Mouse (Mus musculus) neutrophil, adult 5-6 weeks (primary cell): ENCODE data around the gene Nr3c2. TPM values are rescaled to one million over a fixed set of nuclear protein-coding genes. Genes with fewer than 3 reads are reported as not detected.

ENCODE experiments used
- ATAC-seq: fragments of 151-379, 151-347 bp; 2 replicates; pipeline ENCODE4 v1.8.0; 2017; ENCODE audit warnings: mild to moderate bottlenecking, moderate TSS enrichment; ENCODE audit not compliant: insufficient number of reproducible peaks, poor library complexity, low FRiP score, severe bottlenecking; ENCODE audit errors: extremely low read depth
- total RNA-seq: library from RNA; stranded (forward); fragments of 200-1000 nt; gene quantifications from 2 replicates; pipeline ENCODE4 v1.2.3, GENCODE M21; 2017

Nr3c2 gene
- total RNA-seq, 1 experiment from 2014 or later: 3.4 TPM

DNA sequence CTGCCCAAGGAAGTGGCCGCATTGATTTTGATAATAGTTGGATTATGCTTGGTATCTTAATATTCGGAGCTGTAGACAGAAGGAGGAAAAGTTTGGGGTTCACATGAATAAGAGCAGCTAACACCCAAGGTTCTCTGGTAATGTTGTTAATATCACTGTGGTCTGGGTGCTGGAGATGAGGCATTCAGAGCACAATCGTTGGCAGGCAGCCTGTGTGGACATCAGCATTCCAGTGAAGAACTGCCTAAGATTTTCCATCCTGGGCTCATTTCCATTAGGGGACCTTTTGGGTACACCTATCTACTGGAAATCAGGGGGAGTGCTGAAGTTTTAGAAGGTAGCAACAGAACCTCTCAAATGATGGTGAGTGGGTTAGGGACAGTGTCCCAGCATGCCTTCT, 65.8 kb downstream of the Nr3c2 start:
- ATAC-seq: no peak

GRCm38 (mm10) chr8:76971187-76971586, 71.9 kb downstream of the Nr3c2 start:
- ATAC-seq: no peak

- no peak for ATAC-seq
These were observed 72.6 kb downstream of the Nr3c2 start for GRCm38 (mm10) chr8:76971761-76972404.

DNA sequence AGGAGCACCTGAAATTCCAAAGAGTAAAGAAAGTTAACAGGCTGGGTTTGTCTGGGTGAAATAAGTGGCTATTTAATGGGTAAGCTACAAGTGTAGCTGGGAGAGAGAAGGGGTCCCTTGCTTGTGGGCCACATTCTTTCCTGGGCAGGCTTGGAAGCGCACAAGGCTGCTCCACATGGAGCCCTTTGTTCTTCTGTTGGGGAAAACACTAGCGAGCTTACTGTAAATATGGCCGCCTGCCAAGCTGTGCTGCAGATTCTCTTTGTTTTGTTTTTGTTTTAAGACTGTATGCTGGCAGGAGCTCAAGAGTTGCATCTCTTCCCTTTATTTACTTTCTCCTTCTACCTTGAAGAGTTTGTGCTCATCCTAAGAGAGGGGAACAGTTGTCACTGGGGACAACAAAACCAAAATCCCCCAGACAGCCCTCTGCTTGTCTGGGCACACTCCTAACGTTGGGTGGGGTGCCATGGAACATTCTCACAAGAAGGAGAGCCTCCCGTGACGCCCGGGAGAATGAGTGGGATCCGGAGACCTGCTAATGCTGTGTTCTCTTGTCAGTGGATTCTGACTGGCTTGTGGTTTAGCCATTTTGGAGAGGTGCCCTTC, 73.8 kb downstream of the Nr3c2 start:
- ATAC-seq: no peak

GRCm38 (mm10) chr8:76977907-76978306, 78.7 kb downstream of the Nr3c2 start:
- no peak for ATAC-seq

GRCm38 (mm10) chr8:76984082-76984481, 84.8 kb downstream of the Nr3c2 start:
- ATAC-seq: no peak

DNA sequence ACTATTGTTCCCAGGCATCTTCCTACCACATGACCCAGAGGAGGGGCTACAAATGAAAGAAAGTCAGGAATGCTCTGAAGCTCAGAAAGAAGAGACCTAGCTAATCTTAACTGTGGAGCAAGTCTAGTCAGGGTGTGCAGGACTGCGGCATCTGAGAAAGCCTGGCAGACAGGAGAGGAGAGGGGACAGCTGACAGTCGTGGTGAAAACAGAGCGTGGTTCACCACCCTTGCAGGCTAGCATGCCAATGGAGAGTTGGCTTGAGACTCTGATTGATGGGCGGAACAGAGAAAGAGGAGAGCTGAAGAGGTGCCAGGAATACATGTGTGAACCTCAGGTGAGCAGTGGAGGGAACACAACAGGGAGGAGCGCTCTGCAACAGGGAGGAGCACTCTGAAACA, 85.6 kb downstream of the Nr3c2 start:
- ATAC-seq: no peak

DNA sequence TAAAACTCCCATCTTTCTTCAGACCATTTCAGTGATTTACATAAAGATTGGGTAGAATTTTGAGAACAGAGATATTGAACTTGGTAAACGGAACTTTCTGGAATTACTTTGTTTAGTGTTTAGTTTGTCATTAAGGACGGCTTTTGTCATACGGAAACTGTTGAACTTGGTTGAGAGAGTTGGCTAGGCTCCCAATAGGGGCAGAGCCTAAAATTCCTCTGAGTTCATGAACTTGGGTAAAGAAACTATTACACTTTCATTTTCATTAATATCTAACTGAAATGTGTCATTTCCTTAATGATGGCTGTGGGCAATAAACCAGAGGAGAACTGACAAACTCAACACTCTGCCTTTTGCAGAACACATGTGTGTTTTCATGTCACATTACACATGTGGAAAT, 88.6 kb downstream of the Nr3c2 start:
- no peak for ATAC-seq

GRCm38 (mm10) chr8:76998276-76998675, 99.0 kb downstream of the Nr3c2 start:
- ATAC-seq: no peak

DNA sequence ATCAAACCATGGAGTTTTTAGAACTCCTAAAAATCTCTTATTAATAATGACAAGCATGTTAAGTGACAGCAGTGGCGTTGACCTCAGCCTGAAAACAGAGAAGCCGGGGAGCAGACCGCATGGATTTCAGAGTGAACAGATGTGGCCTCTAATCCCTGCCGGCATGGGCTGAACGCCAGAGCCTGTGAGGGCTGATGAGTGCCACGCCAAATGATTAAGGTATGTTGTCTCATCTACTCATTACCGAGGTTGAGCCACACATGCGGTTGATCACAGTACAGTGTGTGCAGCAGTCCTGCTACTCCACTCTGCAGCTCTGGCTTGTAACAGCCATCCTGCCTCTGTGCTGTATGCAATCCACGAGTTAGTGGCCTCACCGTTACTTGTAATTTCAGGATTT, 110.2 kb downstream of the Nr3c2 start:
- no peak for ATAC-seq

GRCm38 (mm10) chr8:77011985-77012384, 112.7 kb downstream of the Nr3c2 start:
- ATAC-seq: no peak

DNA sequence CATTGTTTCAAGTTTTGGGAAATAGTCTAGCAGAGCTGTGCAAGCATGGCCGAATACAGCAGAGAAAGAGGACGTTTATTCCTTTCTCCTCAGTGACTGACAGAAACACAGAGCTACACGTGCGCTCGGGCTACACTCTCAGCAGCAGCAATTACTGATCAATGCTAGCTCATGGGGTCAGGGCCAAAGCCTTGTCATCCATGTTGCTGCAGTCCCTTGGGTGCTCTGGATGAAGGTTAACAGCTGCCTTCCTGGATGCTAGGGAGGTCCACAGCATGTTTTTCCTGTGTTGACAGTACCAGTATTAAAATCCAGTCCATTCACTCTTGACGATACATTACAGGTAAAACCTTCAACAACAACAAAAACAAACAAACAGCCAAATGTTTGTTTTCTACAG, 113.4 kb downstream of the Nr3c2 start:
- ATAC-seq: no peak

DNA sequence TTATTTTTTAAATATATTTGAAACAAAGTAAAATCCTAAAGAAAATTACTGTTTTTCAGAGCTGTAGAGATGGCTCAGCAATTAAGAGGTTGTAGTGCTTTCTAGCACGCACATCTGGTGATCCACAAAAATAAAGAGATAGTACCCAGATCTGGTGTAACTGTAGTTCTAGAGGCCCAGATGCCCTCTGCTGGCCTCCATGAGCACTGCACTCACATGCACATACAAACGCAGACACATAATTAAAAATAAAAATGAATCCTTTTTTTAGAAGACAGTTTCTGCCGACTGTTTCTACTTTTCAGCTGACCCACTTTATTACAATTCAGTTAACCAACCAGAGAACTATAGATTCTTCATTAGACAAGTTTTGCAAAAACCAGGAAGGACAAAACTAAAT, 117.5 kb downstream of the Nr3c2 start:
- no peak for ATAC-seq

DNA sequence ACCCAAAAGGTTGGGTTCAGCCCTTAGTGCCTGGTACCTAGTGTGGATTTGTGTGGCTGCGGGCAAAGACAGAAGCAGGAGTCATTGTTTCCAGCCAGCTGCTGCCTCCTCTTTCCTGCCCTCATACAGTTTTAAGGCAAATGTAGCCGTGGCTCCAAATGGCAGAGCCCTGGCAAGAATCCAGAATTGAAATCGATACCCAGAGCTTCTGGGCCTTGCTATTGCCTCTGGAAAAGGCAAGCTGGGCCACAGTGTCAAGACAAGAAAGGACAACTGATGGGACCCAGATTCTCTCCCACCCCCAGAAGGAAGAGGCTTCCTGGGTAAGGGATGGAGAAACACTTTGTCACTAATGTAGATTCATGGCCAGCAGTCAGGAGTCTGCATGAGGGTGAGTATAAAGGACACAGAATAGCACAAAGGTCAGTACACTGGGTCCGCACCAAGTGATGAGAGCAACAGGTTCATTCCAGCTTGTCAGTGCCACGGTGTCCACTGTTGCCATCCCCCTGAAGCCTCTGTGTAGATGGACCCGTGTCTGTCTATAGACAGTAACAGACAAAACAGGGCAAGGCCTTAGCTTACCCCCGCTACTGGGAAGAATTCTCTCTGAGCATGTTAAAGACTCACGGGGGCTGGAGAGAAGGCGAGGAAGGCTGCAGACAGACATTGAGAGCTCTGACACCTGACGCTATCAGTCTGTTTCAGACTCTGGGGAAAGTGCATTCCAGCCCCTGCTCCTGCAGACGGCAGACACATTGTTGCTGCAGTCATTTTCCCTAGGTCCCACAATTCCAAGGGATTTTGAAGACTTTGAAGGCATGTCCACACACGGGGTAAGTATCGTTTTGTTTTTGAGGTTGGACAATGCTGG, 124.8 kb downstream of the Nr3c2 start:
- no peak for ATAC-seq

GRCm38 (mm10) chr8:77031213-77031612, 132.0 kb downstream of the Nr3c2 start:
- no peak for ATAC-seq

- ATAC-seq: no peak
These were observed 134.6 kb downstream of the Nr3c2 start for GRCm38 (mm10) chr8:77033706-77034464.

DNA sequence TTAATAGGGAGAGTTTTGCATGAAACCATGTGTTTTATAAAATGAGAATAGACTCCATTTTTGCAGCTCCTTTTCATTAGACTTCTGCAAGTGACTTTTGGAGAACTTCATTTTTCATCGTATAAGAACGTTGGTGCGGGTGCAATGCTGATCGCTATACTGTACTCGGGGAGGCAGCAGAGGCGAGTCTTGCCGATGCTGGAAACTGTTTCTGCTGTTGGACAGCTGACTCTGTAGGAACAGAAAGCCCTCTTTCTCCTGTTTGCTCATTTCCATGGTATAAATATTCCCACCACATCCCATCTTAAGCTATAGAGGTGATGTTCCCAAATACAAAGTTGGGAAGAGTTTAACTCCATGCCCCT, 135.2 kb downstream of the Nr3c2 start:
- ATAC-seq: no peak

- ATAC-seq: no peak
These were observed 142.0 kb downstream of the Nr3c2 start for GRCm38 (mm10) chr8:77041214-77041613.

DNA sequence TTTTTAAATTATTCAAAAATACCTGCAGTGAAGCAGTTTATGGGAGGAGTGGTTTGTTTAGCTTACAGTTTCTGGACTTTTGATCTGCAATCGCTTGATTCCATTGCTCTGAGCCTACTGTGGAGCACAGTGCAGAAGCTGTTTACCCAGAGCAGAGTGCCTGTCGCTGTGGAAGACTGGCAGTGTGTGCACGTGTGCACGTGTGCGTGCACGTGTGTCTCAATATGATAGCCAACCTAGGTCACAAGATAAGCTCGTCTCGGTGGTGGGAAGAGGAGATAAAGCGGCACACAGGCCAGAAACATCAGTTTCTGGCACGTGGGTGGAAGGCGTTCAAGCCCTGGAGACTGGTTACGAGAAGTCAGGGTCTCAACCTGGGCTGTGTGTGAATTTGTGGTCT, 145.6 kb downstream of the Nr3c2 start:
- ATAC-seq: no peak
